Mouse (Mus musculus) MEL (cell line): Measurements from ENCODE around the gene Lyplal1. TPM values are rescaled to one million over a fixed set of nuclear protein-coding genes. Genes with fewer than 3 reads are reported as not detected.

Source experiments
- DNase-seq: peaks from one replicate; pipeline ENCODE4 v3.0.0; 2011; ENCODE audit warnings: low read depth, low spot score
- H3K27ac ChIP-seq: 2 replicates; pipeline ENCODE4 v1.5.1; 2012; ENCODE audit warnings: low read depth, mild to moderate bottlenecking, control low read depth, low read length, moderate library complexity; ENCODE audit not compliant: control insufficient read depth
- H3K27me3 ChIP-seq, 2 experiments: fragments of 150-350 bp in 1 of 2; sonication (generic) in 1 of 2; 2 replicates each; pipeline ENCODE4 v1.6.1; 2012; ENCODE audit warnings: low read length in 2 of 2, mild to moderate bottlenecking in 2 of 2, improper control_type of control experiment in 1 of 2, moderate library complexity in 1 of 2; ENCODE audit not compliant: insufficient read depth in 2 of 2, control insufficient read depth in 1 of 2
- H3K36me3 ChIP-seq, 2 experiments: 2 replicates each; pipeline ENCODE4 v1.6.1; 2012 to 2014; ENCODE audit warnings: low read length in 2 of 2, improper control_type of control experiment in 1 of 2, inconsistent platforms in 1 of 2, mild to moderate bottlenecking in 1 of 2; ENCODE audit not compliant: insufficient read depth in 2 of 2, control insufficient read depth in 1 of 2
- H3K4me1 ChIP-seq, 2 experiments: fragments of 150-350 bp in 1 of 2; sonication (generic) in 1 of 2; 2 replicates each; pipeline ENCODE4 v1.6.1; 2012; ENCODE audit warnings: low read length in 2 of 2, improper control_type of control experiment in 1 of 2, mild to moderate bottlenecking in 1 of 2; ENCODE audit not compliant: insufficient read depth in 2 of 2, control insufficient read depth in 1 of 2
- H3K4me3 ChIP-seq, 2 experiments: fragments of 150-350 bp in 1 of 2; sonication (generic) in 1 of 2; 2 replicates each; pipeline ENCODE4 v1.5.1; 2012; ENCODE audit warnings: low read depth in 2 of 2, low read length in 2 of 2, mild to moderate bottlenecking in 2 of 2, moderate library complexity in 2 of 2, control low read depth in 1 of 2, improper control_type of control experiment in 1 of 2; ENCODE audit not compliant: control insufficient read depth in 1 of 2, insufficient read depth in 1 of 2
- H3K79me2 ChIP-seq: 2 replicates; pipeline ENCODE4 v1.6.1; 2012; ENCODE audit warnings: mild to moderate bottlenecking, low read length, moderate library complexity; ENCODE audit not compliant: control insufficient read depth, poor library complexity, insufficient read depth
- H3K9ac ChIP-seq: 2 replicates; pipeline ENCODE4 v1.6.1; 2012; ENCODE audit warnings: low read depth, mild to moderate bottlenecking, control low read depth, low read length, moderate library complexity; ENCODE audit not compliant: control insufficient read depth, poor library complexity, severe bottlenecking
- H3K9me3 ChIP-seq: fragments of 150-350 bp; sonication (generic); replicated peaks from 2 replicates; pipeline ENCODE4 v1.6.1; 2012; ENCODE audit warnings: mild to moderate bottlenecking, low read length, improper control_type of control experiment, moderate library complexity; ENCODE audit not compliant: insufficient read depth
- BHLHE40 ChIP-seq: IDR thresholded peaks from 2 replicates; pipeline ENCODE4 v1.6.1; 2012; ENCODE audit warnings: low read depth, mild to moderate bottlenecking, inconsistent platforms, low read length, improper control_type of control experiment, borderline replicate concordance
- CHD2 ChIP-seq: IDR thresholded peaks from 2 replicates; pipeline ENCODE4 v1.6.1; 2011; ENCODE audit warnings: low read length, improper control_type of control experiment
- CTCF ChIP-seq, 3 experiments: IDR thresholded peaks in 2 of 3; conservative IDR thresholded peaks in 1 of 3; 2 replicates each; pipeline ENCODE4 v1.5.1; 2011 to 2012; ENCODE audit warnings: low read length in 3 of 3, low read depth in 2 of 3, mild to moderate bottlenecking in 2 of 3, improper control_type of control experiment in 1 of 3, inconsistent platforms in 1 of 3, mixed read lengths in 1 of 3, moderate library complexity in 1 of 3; ENCODE audit not compliant: control insufficient read depth in 1 of 3, insufficient read depth in 1 of 3, poor library complexity in 1 of 3, severe bottlenecking in 1 of 3
- ETS1 ChIP-seq: IDR thresholded peaks from 2 replicates; pipeline ENCODE4 v1.6.1; 2012; ENCODE audit warnings: low read depth, mild to moderate bottlenecking, inconsistent platforms, low read length, improper control_type of control experiment, moderate library complexity
- GABPA ChIP-seq: IDR thresholded peaks from 2 replicates; pipeline ENCODE4 v1.6.1; 2012; ENCODE audit warnings: low read depth, mild to moderate bottlenecking, inconsistent platforms, low read length, improper control_type of control experiment, moderate library complexity
- GATA1 ChIP-seq: IDR thresholded peaks from 2 replicates; pipeline ENCODE4 v1.6.1; 2011; ENCODE audit warnings: low read depth, low read length, improper control_type of control experiment
- HCFC1 ChIP-seq: IDR thresholded peaks from 2 replicates; pipeline ENCODE4 v1.6.1; 2012; ENCODE audit warnings: low read depth, mild to moderate bottlenecking, inconsistent platforms, low read length, improper control_type of control experiment, moderate library complexity
- KAT2A ChIP-seq: conservative IDR thresholded peaks from 2 replicates; pipeline ENCODE4 v1.6.1; 2012; ENCODE audit warnings: low read depth, low read length, improper control_type of control experiment, inconsistent platforms
- MAFK ChIP-seq: IDR thresholded peaks from 2 replicates; pipeline ENCODE4 v1.6.1; 2011; ENCODE audit warnings: low read depth, mild to moderate bottlenecking, low read length, improper control_type of control experiment, borderline replicate concordance
- MAX ChIP-seq: IDR thresholded peaks from 2 replicates; pipeline ENCODE4 v1.6.1; 2011; ENCODE audit warnings: low read length, improper control_type of control experiment
- MAZ ChIP-seq: IDR thresholded peaks from 2 replicates; pipeline ENCODE4 v1.6.1; 2012; ENCODE audit warnings: low read depth, mild to moderate bottlenecking, inconsistent platforms, low read length, improper control_type of control experiment
- MEF2A ChIP-seq: IDR thresholded peaks from 2 replicates; pipeline ENCODE4 v1.6.1; 2014; ENCODE audit warnings: low read depth, mild to moderate bottlenecking, inconsistent platforms, low read length, improper control_type of control experiment; ENCODE audit not compliant: poor library complexity, insufficient replicate concordance, severe bottlenecking; ENCODE audit errors: extremely low read depth
- MYB ChIP-seq: IDR thresholded peaks from 2 replicates; pipeline ENCODE4 v1.6.1; 2011; ENCODE audit warnings: mild to moderate bottlenecking, low read depth, low read length, improper control_type of control experiment
- NRF1 ChIP-seq: IDR thresholded peaks from 2 replicates; pipeline ENCODE4 v1.6.1; 2014; ENCODE audit warnings: low read depth, mild to moderate bottlenecking, inconsistent platforms, low read length, improper control_type of control experiment, moderate library complexity; ENCODE audit not compliant: poor library complexity, insufficient read depth, severe bottlenecking
- POLR2AphosphoS2 ChIP-seq: IDR thresholded peaks from 2 replicates; pipeline ENCODE4 v1.6.1; 2011; ENCODE audit warnings: low read length, improper control_type of control experiment
- RAD21 ChIP-seq: IDR thresholded peaks from 2 replicates; pipeline ENCODE4 v1.6.1; 2011; ENCODE audit warnings: mild to moderate bottlenecking, low read depth, low read length, improper control_type of control experiment
- RCOR1 ChIP-seq: IDR thresholded peaks from 2 replicates; pipeline ENCODE4 v1.6.1; 2012; ENCODE audit warnings: low read depth, mild to moderate bottlenecking, inconsistent platforms, low read length, improper control_type of control experiment
- TCF12 ChIP-seq: IDR thresholded peaks from 2 replicates; pipeline ENCODE4 v1.6.1; 2014; ENCODE audit warnings: low read depth, mild to moderate bottlenecking, inconsistent platforms, low read length, improper control_type of control experiment, moderate library complexity
- UBTF ChIP-seq: IDR thresholded peaks from 2 replicates; pipeline ENCODE4 v1.6.1; 2012; ENCODE audit warnings: low read depth, mild to moderate bottlenecking, inconsistent platforms, low read length, improper control_type of control experiment, moderate library complexity, borderline replicate concordance; ENCODE audit not compliant: insufficient read depth
- USF2 ChIP-seq, 2 experiments: IDR thresholded peaks; 2 replicates each; pipeline ENCODE4 v1.6.1; 2011 to 2012; ENCODE audit warnings: improper control_type of control experiment in 2 of 2, low read length in 2 of 2, borderline replicate concordance in 1 of 2, inconsistent platforms in 1 of 2, low read depth in 1 of 2, mild to moderate bottlenecking in 1 of 2; ENCODE audit not compliant: insufficient read depth in 1 of 2
- ZC3H11A ChIP-seq: IDR thresholded peaks from 2 replicates; pipeline ENCODE4 v1.6.1; 2012; ENCODE audit warnings: low read depth, mild to moderate bottlenecking, inconsistent platforms, low read length, improper control_type of control experiment
- ZNF384 ChIP-seq: IDR thresholded peaks from 2 replicates; pipeline ENCODE4 v1.6.1; 2012; ENCODE audit warnings: low read depth, mild to moderate bottlenecking, inconsistent platforms, low read length, improper control_type of control experiment
- polyA plus RNA-seq, 2 experiments: library from polyadenylated mRNA; stranded (reverse) in 1 of 2; unstranded in 1 of 2; fragments of >175 nt in 1 of 2; fragments of >200 nt in 1 of 2; gene quantifications; 2 replicates each; pipeline versions ENCODE4 v1.2.1 to v1.2.4; 2012; ENCODE audit warnings: low replicate concordance in 2 of 2, low read depth in 1 of 2; ENCODE audit not compliant: insufficient read length in 2 of 2, insufficient read depth in 1 of 2, missing spikeins in 1 of 2
- total RNA-seq: library from RNA; depleted of rRNA; stranded (reverse); fragments of 300-350 nt; gene quantifications from 2 replicates; pipeline ENCODE4 v1.2.3, GENCODE M21; 2012

Gene Lyplal1
- total and polyA plus RNA-seq, 3 experiments: not detected

DNA sequence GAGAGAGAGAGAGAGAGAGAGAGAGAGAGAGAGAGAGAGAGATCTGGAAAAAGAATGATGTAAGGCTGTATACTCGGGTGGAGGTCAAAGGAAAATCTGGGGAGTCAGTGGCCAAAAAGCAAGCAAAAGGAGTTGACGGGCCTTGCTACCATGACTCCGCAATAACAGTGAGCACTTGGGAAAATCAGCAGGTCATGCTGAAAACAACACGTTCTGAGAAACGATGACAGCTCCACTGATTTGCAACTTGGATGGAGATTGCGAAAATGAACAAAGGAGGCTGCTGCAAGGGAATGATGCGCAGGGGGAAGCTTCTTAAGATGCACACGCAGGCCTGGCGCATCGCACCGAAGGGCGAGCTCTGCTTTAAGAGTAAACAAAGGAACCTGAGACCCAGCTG lies 46.1 kb upstream of the Lyplal1 start:
- Histone ChIP-seq H3K27ac (no peak overlapping the region), H3K36me3 (no peaks in the 10 kb centered on the region), H3K9me3 (no peaks in the 10 kb centered on the region), H3K4me3 (no peak overlapping the region), H3K9ac (no peak overlapping the region), H3K4me1 (no peaks in the 10 kb centered on the region), H3K79me2 (no peaks in the 10 kb centered on the region), H3K27me3 (no peaks in the 10 kb centered on the region)
- DNase-seq: no peak
- TF ChIP-seq GABPA: no peak
- TF ChIP-seq MEF2A: no peak
- TF ChIP-seq POLR2AphosphoS2: no peak
- no peak for TF ChIP-seq RAD21
- no peak for TF ChIP-seq MAX
- TF ChIP-seq HCFC1: no peak
- no peak for TF ChIP-seq ZNF384
- TF ChIP-seq GATA1: no peak

DNA sequence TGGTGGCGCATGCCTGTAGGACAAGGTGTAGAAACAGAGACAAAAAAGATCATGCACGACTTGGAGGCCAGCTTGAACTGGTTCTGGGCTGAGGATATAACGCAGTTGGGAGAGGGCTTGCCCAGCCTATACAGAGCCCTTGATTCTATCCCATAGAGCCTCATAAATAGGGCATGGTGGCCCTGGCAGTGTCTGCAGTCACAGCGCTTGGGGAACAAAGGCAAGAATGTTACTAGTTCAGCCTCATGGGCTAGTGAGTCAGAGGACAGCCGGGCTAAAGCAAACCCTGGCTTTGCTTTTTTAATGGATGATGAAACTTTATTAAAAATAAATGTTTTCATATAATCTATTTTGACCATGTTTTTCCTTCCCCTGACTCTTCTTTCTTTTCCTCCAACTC lies 33.3 kb upstream of the Lyplal1 start:
- no peak overlapping the region for H3K27ac ChIP-seq
- no peak for TF ChIP-seq MAX
- TF ChIP-seq ETS1: no peak
- TF ChIP-seq UBTF: no peak
- TF ChIP-seq MAFK: no peak
- TF ChIP-seq MAZ: no peak
- no peak for TF ChIP-seq CTCF (IDR thresholded peaks at IDR 0.05 in 2 of 3, conservative IDR thresholded peaks at IDR 0.05 in 1 of 3; ENCODE audit: control insufficient read depth in 1 of 3, insufficient read depth in 1 of 3, low read depth in 2 of 3, low read length in 3 of 3, poor library complexity in 1 of 3, severe bottlenecking in 1 of 3)
- no peak for TF ChIP-seq KAT2A
- TF ChIP-seq ZC3H11A: no peak
- TF ChIP-seq TCF12: no peak
- no peak for TF ChIP-seq GATA1
- no peak for TF ChIP-seq MYB
- TF ChIP-seq BHLHE40: no peak
- TF ChIP-seq RCOR1: no peak
- no peak for TF ChIP-seq POLR2AphosphoS2
- TF ChIP-seq USF2 (IDR thresholded peaks at IDR 0.05; ENCODE audit: borderline replicate concordance in 1 of 2, insufficient read depth in 1 of 2, low read depth in 1 of 2, low read length in 2 of 2): no peak
- no peak for TF ChIP-seq CHD2
- no peak for TF ChIP-seq NRF1
- TF ChIP-seq, all 39 proteins: peak for 0
- no peak overlapping the region for H3K9ac ChIP-seq
- no peaks in the 10 kb centered on the region for H3K9me3 ChIP-seq
- H3K4me3 ChIP-seq: no peak overlapping the region
- H3K27me3 ChIP-seq: no peaks in the 10 kb centered on the region
- H3K36me3 ChIP-seq: no peaks in the 10 kb centered on the region
- DNase-seq: no peak
- H3K79me2 ChIP-seq: no peaks in the 10 kb centered on the region
- no peaks in the 10 kb centered on the region for H3K4me1 ChIP-seq
